Mouse (Mus musculus) stomach, postnatal 0 days (tissue): ENCODE data around the gene Fignl1.

Experiments
- CTCF ChIP-seq: IDR thresholded peaks from 2 replicates; pipeline ENCODE4 v1.5.1; 2016; ENCODE audit warnings: antibody characterized with exemption, low read depth, mild to moderate bottlenecking, moderate library complexity
- EP300 ChIP-seq: optimal IDR thresholded peaks from 2 replicates; pipeline ENCODE3; 2016; ENCODE audit warnings: antibody characterized with exemption

- TF ChIP-seq CTCF (no peak), EP300 (no peak)
Observed at GRCm38 (mm10) chr11:11836262-11836661, 27.5 kb upstream of the Fignl1 start.
